Mouse (Mus musculus) thymus, adult 18-20 months (tissue): ENCODE data around the gene Entpd7.

Source experiments
- DNase-seq, 2 experiments: peaks; one replicate each; pipeline ENCODE4 v3.0.0; 2022; ENCODE audit warnings: mixed read lengths in 2 of 2

The Entpd7 gene

DNA sequence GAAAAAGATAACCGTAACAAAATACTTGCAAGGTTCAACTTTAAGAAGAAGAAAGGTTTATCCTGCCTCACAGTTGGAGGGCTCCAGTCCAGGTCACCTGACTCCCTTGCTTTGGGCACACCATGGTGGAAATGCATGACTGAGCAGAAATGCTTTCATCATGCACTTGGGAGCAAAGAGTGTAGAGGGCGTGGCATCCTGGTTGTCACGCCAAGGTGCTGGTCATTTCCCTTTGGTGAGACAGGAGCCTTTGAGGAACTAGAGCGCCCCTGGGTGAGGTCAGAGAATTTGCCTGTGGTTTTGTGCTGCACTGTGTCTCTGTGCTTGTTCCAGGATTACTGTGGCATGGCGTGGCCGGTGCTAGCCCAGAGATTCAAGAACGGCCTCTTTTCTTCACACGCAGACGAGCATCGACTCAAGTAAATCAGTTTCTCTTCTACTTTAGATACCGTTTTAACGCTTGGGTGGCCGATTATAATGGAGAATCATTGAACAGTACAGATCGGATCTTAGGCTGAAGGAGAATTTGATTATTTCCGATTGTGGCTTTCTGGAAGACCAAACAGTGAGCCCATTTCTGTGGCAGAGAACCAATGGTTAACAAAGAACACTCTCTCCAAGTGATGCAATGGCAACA, 37.2 kb downstream of the Entpd7 start:
- no peak for DNase-seq

GRCm38 (mm10) chr19:43729296-43730036, 40.0 kb downstream of the Entpd7 start:
- DNase-seq, result no peak

- no peak for DNase-seq
These were observed 40.6 kb downstream of the Entpd7 start for GRCm38 (mm10) chr19:43730037-43730428.

DNA sequence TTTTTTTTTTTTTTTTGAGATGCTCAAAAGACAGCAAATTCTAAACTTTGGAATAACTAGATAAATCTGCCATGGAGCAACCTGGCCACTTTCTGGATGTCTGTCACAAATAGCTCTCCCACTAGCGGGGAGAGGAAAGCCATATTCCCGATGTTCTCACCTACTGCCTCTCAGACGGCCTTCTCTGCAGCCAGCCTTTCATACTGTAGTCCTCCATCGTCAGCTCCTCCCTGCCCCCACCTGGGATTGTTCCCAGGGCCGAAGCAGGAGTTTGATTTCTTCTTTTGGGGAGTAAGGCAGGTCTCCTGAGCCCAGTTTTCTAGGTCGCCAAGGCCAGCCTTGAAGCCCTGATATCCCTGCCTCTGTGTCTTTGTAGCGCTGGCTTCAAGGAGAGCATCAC, 41.7 kb downstream of the Entpd7 start:
- no peak for DNase-seq

GRCm38 (mm10) chr19:43738409-43738808, 48.9 kb downstream of the Entpd7 start:
- DNase-seq, result no peak

GRCm38 (mm10) chr19:43743401-43743800, 53.9 kb downstream of the Entpd7 start:
- DNase-seq, result no peak

DNA sequence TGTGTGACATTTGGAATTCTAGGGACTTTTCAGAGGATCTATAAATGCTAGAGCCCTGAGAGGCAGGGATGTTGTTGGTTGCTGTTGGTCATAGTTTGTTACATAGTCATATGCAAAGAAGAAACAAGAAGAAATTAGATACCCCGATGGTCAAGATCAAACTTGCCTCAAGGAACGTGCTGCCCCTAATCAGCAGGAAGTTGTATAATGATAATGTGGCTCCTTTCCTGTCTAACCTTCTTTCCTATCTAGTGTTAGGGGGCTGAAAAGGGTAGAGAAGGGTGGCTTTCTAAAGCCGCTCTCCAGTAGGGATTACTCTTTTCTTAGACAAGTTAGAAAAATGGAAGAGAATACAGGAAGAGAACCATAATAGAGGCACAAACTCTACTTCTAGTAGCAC, 56.3 kb downstream of the Entpd7 start:
- DNase-seq, result no peak

DNA sequence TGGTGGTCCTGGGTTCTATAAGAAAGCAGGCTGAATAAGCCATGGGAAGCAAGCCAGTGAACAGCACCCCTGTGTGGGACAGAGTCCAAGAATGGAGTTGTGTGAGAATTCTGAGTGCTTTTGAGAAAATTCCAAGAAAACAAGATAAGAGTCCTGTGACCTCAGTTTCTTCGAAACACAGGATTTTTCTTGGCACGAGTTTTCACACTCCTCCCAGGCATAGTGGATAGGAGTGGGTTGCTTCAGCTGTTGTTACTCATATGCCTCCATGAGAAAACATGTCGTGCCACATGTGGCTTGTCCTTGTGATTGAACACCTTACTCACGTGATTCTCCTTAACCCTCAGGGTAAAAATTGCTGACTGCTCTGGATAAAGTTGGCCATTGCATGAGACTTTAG, 58.4 kb downstream of the Entpd7 start:
- no peak for DNase-seq

GRCm38 (mm10) chr19:43750008-43750407, 60.5 kb downstream of the Entpd7 start:
- no peak for DNase-seq

DNA sequence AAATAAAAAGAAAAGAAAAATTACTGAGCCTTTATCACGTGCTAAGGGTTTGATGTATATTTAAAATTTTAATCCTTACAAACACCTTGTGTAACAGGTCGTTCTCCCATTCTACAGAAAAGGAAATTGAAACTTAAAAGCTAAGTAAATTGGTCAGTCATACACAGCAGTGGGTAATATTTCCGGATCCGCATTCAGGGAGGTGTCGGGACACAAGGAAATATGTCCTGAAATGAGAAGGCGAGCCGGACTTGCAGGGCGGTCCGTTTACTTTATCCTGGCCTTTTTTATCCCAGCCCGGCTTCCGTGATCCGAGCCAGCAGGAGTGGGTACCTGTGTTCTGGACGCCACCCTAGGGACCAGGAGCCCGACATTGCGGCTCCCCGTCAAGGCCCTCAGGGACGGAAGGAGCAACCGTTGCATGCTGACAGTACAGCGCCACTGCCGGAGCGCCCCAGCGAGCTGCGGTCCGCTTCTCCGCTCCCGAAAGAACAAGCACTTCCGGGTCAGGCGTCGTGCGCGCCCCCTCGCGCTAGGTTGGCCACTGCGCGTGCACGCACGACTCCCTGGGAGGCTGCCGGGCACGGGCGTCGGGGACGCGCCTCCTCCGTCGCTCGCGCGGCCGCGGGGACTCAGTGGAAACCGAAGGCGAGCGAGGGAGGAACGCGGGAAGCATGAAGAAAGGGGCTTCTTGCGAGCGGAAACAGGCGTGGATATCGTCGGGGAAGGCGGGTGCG, 63.2 kb downstream of the Entpd7 start, which contains the start of the genes Cutc and Cox15:
TSS of gene Cutc (plus strand) at position 508 of the 737 bp plus-strand sequence.
TSS of gene Cox15 (minus strand) at position 512 of the 737 bp plus-strand sequence.
- DNase-seq, result peak; percentile 97

DNA sequence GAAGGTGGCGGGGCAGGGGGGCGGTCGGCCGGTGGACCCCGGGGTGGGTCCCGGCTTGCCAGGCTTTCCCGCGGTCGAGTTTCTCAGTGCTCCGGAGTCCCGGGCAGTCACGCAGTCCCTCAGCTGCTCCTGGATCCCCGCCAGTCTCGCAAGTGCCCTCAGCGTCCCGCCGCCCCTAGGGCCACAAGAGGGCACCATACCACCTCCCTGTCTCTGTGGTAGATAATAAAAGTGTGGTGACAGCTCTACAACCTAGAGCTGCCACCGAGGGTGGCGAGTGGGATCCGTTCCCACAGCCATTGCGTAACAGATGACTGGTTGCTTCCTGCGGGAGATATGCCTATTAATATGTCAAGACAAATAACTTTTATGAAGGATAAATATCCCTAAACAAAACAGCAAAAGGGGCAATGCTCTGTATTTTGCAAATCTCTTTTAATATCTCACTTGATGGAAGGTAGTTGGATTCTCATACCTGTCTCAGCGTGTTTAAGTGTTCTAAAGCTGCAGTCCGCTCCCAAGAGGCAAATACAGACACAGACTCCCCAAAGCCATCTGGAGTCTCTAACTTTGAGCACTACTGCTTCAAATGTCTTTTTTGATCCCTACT, 63.9 kb downstream of the Entpd7 start:
- DNase-seq, result peak; percentile 80 to 87

DNA sequence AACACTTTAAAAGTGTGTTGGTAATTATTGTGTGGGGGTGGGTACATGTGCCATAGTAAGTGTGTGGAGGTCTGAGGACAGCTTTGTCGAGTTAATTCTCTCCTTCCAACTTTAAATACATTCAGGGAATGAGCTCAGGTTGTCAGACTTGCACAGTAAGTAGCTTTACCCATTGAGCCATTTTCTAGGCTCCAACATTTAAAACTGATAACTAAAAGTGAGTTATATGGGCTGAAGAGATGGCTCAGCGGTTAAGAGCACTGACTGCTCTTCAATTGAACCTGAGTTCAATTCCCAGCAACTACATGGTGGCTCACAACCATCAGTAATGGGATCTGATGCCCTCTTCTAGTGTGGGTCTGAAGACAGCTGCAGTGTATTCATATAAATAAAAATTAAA, 64.8 kb downstream of the Entpd7 start:
- no peak for DNase-seq

- DNase-seq, result no peak
These were observed 65.4 kb downstream of the Entpd7 start for GRCm38 (mm10) chr19:43754872-43755271.

DNA sequence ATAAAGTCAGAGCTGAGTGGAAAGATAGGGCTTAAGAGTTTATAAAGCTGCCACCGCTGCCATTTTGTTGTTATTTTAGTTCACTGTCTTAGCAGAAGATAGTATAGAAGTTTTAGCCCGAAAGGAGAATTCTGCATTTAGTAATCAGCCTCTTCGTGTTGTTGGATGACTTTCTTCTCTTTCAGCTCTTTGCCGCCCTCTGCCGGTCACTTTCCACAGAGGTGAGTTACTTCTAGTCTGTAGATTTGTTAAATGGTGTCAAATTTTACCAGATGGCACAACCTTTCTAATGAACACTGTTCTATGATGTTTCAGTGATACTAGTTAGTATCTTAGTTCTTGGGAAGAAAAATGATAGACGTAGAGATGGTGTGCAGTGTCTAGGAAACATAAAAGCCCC, 71.0 kb downstream of the Entpd7 start:
- peak; percentile 36 to 37 for DNase-seq

- DNase-seq, result no peak
These were observed 72.2 kb downstream of the Entpd7 start for GRCm38 (mm10) chr19:43761543-43762256.

- no peak for DNase-seq
These were observed 72.9 kb downstream of the Entpd7 start for GRCm38 (mm10) chr19:43762410-43762809.

- DNase-seq, result no peak
These were observed 77.0 kb downstream of the Entpd7 start for GRCm38 (mm10) chr19:43766451-43766850.

DNA sequence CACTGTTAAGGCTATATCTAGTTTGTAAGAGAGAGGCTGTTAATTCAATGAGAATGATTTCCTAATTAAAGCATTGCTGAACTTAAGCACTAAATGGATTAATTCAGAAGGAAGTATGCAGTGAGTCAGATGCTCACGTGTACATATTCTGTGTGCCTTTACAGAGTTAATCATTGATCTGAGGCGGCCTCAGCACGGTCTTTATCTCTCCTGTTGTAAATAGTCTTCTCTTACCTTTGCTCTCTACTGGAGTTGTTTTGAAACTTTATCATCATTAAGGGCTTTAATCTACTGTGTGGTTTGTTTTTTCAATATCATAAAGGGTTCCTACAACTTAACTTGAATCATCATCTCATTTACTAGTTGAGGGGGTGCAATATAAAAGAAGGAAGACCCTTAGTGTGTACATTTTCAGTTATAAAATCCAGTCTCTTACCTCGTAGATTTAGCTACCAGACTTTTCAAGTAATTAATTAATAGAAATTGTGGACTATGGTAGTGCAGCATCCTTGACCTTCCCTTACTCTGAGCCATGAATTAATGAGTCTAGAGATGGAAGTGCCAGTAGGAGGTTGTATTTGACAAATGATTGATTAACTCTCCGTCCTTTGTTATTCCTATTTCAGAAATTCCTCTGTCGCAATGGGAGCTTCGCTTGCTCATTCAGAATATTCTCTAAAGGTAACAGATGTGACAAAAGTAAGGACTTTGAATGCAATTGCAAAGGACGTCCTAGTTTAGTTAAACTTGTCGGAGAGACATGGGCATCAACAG, 78.3 kb downstream of the Entpd7 start:
- DNase-seq, result no peak

GRCm38 (mm10) chr19:43769366-43769960, 80.0 kb downstream of the Entpd7 start:
- DNase-seq, result no peak

- DNase-seq, result no peak
These were observed 81.1 kb downstream of the Entpd7 start for GRCm38 (mm10) chr19:43770584-43770983.

GRCm38 (mm10) chr19:43771499-43771969, 82.1 kb downstream of the Entpd7 start:
- no peak for DNase-seq
